Mouse (Mus musculus): Measurements from ENCODE around the gene Ifi203.
"Not testable (repeated sequence)": the region's sequence is repeated elsewhere in the genome, so short reads cannot be mapped to it uniquely, and the experiment has no call there.

The Ifi203 gene

DNA sequence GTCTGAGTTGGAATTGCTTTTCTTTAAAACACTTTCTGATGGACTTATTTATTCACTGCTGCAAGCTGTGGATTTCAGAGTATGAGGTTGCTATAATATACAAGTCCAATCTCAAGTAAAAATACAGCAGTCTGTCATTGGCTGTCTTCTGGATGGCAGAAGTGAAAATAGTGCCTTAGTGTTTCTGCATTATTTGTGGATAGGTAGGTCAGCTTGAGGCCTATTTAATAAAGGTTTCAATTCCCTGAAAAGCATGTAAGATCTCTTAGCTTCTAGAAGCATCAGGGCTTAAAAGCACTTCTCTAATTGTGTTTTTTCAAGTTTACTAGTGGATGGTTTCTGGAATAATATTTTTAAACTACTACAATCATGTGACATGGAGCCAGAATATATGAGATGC, 52.7 kb downstream of the Ifi203 start:
- not testable (repeated sequence) for DNase-seq (ENCODE audit: low spot score in 2 of 2)

DNA sequence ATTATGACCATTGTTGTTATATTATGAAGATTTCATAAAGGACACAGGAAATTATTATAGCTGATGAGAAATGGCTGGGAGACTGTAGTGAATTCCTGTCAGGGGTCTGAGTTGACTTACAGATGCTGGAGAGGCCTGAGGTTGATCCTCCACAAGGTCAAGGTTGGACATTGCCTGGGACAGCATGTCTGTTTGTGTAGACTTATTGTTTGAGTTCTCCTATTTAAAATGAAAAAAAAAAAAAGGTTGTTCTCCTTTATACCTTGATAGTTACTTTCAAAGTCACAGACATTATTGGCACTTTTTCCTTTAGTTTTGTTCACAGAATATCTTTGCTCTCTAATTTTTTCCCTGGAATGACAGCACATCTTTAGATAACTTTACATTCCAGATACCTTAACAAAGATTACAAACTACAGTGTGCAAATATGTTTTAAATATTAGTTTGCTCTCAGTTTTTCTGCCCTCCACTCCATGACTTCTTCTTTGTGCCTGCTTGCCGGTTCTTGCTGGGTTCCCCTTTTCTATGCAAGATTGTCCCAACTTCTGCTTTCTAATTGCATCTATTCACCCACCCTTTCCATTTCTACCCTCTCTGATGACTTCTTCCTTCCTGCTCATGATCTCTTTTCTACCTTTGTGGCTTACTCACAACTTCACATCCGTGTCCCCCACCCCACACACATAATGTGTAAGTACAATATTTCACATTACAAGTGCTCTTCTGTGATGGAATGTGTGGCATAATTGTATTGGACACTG, 55.3 kb downstream of the Ifi203 start:
- not testable (repeated sequence) for DNase-seq (ENCODE audit: low spot score in 2 of 2)

DNA sequence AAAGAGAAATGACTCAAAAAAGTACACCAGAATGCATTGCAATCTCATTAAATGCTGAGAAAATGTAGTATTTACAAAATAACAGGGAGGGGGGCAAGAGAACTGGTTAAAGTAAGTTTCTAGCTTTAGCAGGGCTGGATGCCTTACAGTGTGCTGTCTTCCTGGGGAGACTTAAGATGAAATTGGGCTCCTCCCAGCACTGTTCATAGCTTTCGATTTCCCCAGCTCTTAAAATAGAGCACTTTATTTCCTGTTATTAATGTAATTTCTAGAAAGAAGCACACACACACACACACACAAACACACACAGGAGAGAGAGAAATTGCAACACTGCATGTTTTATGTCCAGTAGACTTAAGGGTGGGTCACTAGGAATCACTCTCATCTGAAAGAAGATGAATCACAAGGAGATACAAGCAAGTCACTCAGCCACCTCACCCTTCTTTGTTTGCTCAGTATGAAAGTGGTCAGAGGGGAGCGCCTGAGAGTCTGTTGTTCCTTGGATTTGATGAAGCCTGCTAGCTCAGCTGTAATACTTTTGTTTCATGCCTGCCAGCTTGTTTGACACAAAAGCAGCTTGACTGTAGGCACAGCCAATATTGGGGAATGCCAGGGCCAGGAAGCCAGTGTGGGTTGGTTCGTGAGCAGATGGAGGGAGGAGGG, 62.3 kb downstream of the Ifi203 start:
- not testable (repeated sequence) for DNase-seq (ENCODE audit: low spot score in 2 of 2)

DNA sequence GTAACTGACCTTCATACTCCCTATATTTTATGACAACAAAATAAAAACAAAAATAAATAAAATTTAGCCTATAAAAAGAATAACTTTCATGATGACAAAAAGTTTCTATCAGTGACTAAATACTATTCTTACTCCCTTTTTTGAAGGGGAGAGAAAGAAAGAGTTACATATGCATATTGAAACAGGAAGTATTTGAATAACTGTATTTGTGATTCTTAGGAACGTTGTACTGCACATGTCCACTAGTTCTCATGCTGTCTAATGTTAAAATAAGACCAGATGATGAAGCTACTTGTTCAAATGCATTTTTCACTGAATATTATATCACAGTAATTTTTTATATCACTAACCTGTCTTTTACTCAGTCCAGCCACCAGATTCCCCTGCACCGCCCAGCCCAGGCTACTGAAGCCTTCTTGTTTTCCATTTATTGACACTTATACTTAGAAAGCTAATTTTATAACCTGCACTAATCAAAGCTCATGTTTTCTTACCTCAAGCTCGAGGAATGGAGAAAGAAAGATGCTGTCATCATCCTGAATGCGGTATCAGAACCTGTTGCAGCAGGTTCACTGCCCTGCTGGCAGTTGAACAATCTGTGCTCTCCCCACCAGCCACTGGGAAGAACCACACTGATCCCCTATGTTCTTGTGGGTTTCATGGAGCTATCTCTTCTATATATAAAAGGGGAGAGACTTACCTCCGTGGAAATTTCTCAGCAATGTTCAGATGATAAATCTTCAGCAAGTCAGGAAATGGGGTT, 63.1 kb downstream of the Ifi203 start:
- DNase-seq (ENCODE audit: low spot score in 2 of 2): not testable (repeated sequence)

DNA sequence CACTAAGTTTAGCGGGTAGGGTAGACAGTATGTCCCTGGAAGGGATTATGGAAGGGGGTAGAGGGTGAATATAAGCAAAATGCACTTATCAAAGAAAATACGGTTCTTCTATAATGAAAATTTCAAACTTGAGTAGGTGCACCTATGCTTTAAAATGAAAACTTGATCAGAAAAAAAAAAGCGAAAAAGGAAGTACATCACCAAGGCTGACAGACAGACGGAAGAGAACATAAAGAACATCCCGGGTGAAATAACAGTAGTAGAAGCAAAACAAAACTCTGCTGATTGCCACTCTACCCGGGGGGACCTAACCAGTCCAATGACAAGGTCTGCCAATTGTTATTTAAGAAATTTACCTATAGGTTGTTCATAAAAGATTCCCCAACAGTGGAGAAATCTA, 64.2 kb downstream of the Ifi203 start:
- not testable (repeated sequence) for DNase-seq (ENCODE audit: low spot score in 2 of 2)

DNA sequence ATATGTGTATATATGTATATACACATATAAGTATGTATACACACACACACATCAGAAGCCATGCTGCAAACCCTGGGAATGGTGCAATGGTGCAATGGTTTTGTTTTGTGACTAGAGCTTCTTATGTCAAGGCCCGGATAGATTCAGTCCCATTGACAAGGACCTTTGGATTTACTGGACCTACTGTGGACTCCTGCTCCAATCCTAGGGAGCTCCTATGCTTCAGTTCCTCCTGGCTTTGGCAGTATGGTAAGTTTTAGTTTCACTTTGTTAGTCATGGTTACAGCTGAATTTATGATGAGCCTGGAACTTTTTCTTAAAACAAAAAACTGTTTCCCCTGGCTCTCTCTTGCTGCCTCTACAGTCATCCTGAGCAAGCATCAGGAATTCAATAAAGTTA, 65.3 kb downstream of the Ifi203 start:
- DNase-seq (ENCODE audit: low spot score in 2 of 2): not testable (repeated sequence)
